Mouse (Mus musculus) kidney, postnatal 25 days (tissue): ENCODE results near the gene Tsc22d3.
"Not testable (repeated sequence)": the region's sequence is repeated elsewhere in the genome, so short reads cannot be mapped to it uniquely, and the experiment has no call there.

Experiments
- DNase-seq, 2 experiments: peaks; one replicate each; pipeline ENCODE4 v3.0.0; 2021; ENCODE audit warnings: mixed read lengths in 2 of 2

Gene Tsc22d3

GRCm38 (mm10) chrX:140526253-140526618 is 74.2 kb downstream of the Tsc22d3 start:
- DNase-seq: no peak

DNA sequence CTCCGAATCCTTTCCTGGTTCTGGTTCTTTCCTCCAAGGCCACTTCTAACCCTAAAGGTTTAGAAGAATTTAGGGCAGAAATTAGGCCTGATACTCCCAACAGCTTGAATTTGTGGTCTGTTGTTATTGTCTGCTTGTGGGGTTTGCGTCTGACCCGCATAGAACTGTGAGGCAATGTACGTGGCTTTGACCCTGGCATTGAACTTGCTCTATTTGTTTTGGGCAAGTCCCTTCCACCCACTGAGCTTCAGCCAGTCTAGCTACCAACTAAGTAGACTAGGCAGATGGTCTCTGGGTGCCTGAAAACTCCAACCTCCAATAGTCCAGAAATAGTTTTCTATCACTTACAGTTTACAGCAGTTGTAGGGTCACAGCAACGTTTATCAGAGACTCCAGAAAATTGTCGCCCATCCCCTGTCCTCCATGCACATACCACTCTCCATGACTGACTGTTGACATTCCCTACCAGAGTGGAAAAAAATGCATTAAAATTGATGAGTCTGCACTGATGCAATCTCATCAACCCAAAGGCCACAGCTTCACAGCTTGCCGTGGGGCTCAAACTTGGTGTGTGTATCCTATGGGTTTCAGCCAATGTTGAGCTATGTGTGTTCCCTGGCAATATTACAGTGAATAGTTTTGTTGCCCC is 74.7 kb downstream of the Tsc22d3 start:
- DNase-seq: peak in 1 of 2 experiments; percentile 32

- DNase-seq: peak in 1 of 2 experiments; percentile 16
Observed at GRCm38 (mm10) chrX:140524231-140524630, 76.2 kb downstream of the Tsc22d3 start.

DNA sequence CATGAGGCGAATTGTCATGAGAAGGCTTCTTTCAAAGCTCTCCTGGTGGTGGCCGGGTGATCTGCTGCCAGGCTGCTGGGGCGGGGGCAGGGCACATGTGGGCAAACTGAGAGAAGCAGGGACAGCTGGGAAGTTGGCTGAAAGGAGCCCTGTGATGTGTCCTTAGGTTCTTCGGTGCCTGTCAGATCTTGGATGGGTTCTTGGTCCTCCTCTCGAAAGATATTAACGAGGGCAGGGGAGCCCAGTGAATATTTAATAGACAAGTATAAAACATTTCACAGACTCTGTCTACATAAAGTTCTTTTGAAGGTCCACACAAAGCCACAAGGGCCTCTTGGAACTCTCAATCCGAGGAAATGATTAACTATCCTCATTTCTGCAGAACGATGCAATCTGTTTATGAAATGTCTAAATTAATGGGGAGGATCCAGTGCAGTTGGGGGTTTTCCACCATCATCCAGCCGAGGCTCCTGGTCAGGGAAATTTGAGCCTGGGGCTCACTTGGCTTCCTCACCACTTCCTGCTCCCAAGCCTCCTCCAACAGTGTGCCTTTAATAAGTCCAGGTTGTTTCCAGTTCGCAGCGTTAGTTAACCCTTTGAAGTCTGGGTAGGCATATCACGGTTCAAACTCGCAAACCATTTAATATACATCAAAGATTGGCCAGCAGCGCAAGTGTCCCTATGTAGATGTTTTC is 78.2 kb downstream of the Tsc22d3 start:
- peak; percentile 48 to 82 for DNase-seq

- DNase-seq: peak; percentile 96 to 98
Observed at GRCm38 (mm10) chrX:140520146-140521102, 80.0 kb downstream of the Tsc22d3 start.

GRCm38 (mm10) chrX:140518351-140518750 is 82.1 kb downstream of the Tsc22d3 start:
- no peak for DNase-seq

DNA sequence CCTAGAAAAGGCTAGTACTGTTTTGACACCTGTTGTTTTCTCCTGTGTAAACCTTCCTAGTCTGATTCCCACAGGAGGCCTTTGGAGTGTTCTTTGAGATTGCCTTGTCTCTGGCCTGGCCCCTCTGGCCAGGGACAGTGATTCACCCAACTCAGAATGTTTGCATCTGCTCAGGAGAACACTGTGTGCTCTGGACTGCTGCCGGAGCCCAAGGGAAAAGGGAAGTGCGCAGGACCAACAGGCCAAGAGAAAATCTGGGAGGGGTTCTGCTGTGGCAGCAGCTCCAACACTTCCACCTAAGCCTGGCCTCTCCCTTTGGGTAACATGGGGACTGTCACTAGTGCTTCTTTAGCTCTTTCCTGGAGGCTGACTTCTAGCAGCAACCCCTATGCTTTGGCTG is 87.1 kb downstream of the Tsc22d3 start:
- peak in 1 of 2 experiments; percentile 39 for DNase-seq

- DNase-seq: peak; percentile 24 to 73
Observed at GRCm38 (mm10) chrX:140511687-140512651, 88.5 kb downstream of the Tsc22d3 start.

GRCm38 (mm10) chrX:140510696-140511429 is 89.6 kb downstream of the Tsc22d3 start:
- DNase-seq: peak; percentile 79 to 95

DNA sequence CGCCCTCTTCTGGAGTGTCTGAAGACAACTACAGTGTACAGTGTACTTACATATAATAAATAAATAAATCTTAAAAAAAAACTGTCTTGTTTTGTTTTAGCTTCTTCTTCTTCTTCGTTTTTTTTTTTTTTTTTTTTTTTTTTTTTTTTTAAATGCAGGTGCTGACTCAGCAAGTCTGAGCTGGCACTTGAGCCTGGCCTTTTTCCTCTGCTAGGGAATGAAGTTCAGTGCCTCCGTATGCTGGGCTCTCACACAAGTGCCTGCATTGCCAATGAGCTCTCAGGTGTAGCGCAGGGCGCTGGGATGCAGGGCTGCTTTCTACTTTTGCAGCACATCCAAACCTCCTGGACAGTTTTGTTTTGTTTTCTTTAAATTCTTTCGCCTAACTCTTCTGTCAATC is 90.6 kb downstream of the Tsc22d3 start:
- peak; percentile 12 to 65 for DNase-seq

GRCm38 (mm10) chrX:140508791-140509190 is 91.7 kb downstream of the Tsc22d3 start:
- DNase-seq: not testable (repeated sequence)

GRCm38 (mm10) chrX:140507377-140507776 is 93.1 kb downstream of the Tsc22d3 start:
- DNase-seq: no peak

- no peak for DNase-seq
Observed at GRCm38 (mm10) chrX:140506436-140507180, 93.9 kb downstream of the Tsc22d3 start.

- DNase-seq: peak; percentile 65 to 93
Observed at GRCm38 (mm10) chrX:140505497-140506238, 94.8 kb downstream of the Tsc22d3 start.

GRCm38 (mm10) chrX:140503905-140504304 is 96.6 kb downstream of the Tsc22d3 start:
- peak; percentile 80 to 83 for DNase-seq

DNA sequence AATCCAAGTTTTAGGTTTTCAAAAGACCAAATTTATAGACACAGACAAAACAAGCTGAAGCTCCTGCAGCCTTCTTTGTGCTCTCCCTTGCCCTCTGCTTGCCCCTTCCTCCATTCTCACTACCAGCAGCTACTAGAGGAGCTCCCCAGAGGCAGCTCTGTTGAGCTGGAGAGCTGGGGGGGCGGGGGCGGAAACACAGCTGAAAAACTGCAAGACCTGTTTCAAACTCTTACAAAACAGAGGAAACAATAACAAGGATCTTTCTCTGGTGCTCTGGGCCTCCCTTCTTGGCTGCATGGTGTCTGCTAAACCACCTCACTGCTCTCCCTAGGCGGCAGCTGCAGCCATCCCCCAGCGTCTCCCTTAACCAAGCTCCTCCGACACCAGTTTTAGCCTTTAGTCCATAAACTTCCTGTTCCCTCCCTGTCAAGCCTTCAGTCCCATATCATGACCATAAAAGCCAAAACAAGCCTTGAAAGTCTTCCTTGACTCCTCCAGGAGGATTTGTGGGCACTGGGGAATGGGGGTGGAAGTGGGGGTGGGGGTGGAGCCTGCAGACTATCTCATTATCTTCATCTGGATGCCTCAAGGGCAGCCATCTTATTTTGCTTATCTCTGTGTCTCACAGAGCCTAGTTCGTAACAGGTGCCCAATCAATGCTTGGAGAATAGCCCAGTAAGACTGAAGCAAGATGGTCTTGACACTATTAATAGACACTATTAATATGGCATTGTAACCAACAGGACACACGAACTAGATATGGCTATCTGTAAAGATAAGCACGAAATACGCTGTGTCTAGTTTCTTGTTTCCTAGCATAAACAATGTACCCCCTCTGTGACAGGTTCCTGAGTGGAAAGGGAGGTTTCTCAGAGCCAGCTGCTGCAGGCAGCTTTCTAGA is 98.8 kb downstream of the Tsc22d3 start:
- no peak for DNase-seq

- no peak for DNase-seq
Observed at GRCm38 (mm10) chrX:140500306-140500705, 100.2 kb downstream of the Tsc22d3 start.

- not testable (repeated sequence) for DNase-seq
Observed at GRCm38 (mm10) chrX:140498431-140498830, 102.0 kb downstream of the Tsc22d3 start.

DNA sequence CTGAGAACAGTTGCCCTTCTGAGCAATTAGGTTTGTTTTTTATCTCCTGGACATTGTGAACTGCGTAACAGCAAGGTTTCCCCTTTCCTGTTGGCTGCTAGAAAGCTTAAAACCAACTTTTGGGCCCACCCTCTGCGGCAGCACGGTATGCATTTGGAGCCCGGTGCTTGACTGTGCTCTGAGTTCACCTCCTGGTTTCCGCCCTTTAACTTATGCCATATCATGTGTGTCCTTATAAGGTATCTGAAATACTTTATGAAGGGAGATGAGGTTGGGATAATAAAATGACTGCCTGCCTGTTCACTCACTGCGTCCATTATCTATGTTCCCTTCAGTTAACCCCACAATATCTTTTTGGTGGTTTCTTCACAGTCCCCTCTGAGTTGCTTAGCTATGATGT is 106.3 kb downstream of the Tsc22d3 start:
- no peak for DNase-seq
